Comparison of ENCODE assay signal across 8 mouse cellular contexts in genomic region chr2:18065708-18066030, GRCm38 (mm10). TPM values are rescaled to one million over a fixed set of nuclear protein-coding genes. Genes with fewer than 3 reads are reported as not detected.
DNase-seq lines count a peak whose midpoint lies in the region; ATAC-seq lines count a peak whose summit lies in the region.

No protein-coding gene starts in this region.

- H3K27me3 ChIP-seq in kidney, embryonic 14.5 days (ENCODE audit: control insufficient read depth, insufficient read depth, low read length), result no peaks in the 10 kb centered on the region
- H3K27me3 ChIP-seq in hindbrain, embryonic 14.5 days (ENCODE audit: control insufficient read depth, insufficient read depth, low read length), result no peaks in the 10 kb centered on the region
- H3K27me3 ChIP-seq in midbrain, embryonic 14.5 days (ENCODE audit: control insufficient read depth, insufficient read depth, low read length), result no peaks in the 10 kb centered on the region

- DNase-seq in kidney, postnatal 36 days, result no peak
- DNase-seq in hindbrain, embryonic 14.5 days (ENCODE audit: low spot score), result no peak
- DNase-seq in midbrain, embryonic 14.5 days, result no peak
- no peak for DNase-seq in layer of hippocampus, adult 9-11 months
- no peak for DNase-seq in layer of hippocampus, adult 9-10 months (ENCODE audit: low spot score)

- H3K9ac ChIP-seq in kidney, embryonic 14.5 days (ENCODE audit: low read depth, low read length), result peak overlapping the region; percentile 87
- H3K9ac ChIP-seq in hindbrain, embryonic 14.5 days, result peak overlapping the region; percentile 94
- peak overlapping the region; percentile 92 for H3K9ac ChIP-seq in midbrain, embryonic 14.5 days (replicated peaks; ENCODE audit: low read length)

- H3K36me3 ChIP-seq in kidney, embryonic 14.5 days (ENCODE audit: control insufficient read depth, insufficient read depth, low read length), result peaks cover 12% of the 10 kb centered on the region
- peaks cover 7% of the 10 kb centered on the region; the same call in 1 of the 2 replicates for H3K36me3 ChIP-seq in hindbrain, embryonic 14.5 days (replicated peaks; ENCODE audit: control insufficient read depth, insufficient read depth)
- peaks cover 10% of the 10 kb centered on the region for H3K36me3 ChIP-seq in midbrain, embryonic 14.5 days (ENCODE audit: control insufficient read depth, insufficient read depth, low read length)

- peak overlapping the region; percentile 100 for H3K27ac ChIP-seq in kidney, embryonic 14.5 days (ENCODE audit: low read depth, low read length)
- peak overlapping the region; percentile 35 for H3K27ac ChIP-seq in brown adipose tissue, adult 24 weeks (replicated peaks; ENCODE audit: low read depth, low read length)
- H3K27ac ChIP-seq in hindbrain, embryonic 14.5 days, result peak overlapping the region; percentile 99
- H3K27ac ChIP-seq in midbrain, embryonic 14.5 days (replicated peaks; ENCODE audit: low read depth, low read length), result peak overlapping the region; percentile 100

- peak overlapping the region; percentile 89 for H3K4me2 ChIP-seq in kidney, embryonic 14.5 days (replicated peaks; ENCODE audit: low read depth, low read length)
- peak overlapping the region; percentile 63 for H3K4me2 ChIP-seq in hindbrain, embryonic 14.5 days (replicated peaks)
- peak overlapping the region; percentile 86 for H3K4me2 ChIP-seq in midbrain, embryonic 14.5 days (ENCODE audit: low read length)

- no peak for ATAC-seq in kidney, embryonic 14.5 days (ENCODE audit: low FRiP score, low TSS enrichment)
- no peak for ATAC-seq in hindbrain, embryonic 14.5 days (ENCODE audit: low FRiP score)
- no peak; the same call in 1 of the 2 replicates for ATAC-seq in midbrain, embryonic 14.5 days (ENCODE audit: low FRiP score, low TSS enrichment)
- no peak for ATAC-seq in granulocyte monocyte progenitor cell, adult 5-6 weeks (replicated peaks; ENCODE audit: poor library complexity, severe bottlenecking)

- peak overlapping the region; percentile 82 for H3K4me3 ChIP-seq in kidney, embryonic 14.5 days (ENCODE audit: low read length)
- H3K4me3 ChIP-seq in brown adipose tissue, adult 24 weeks (ENCODE audit: insufficient read depth, low read depth, low read length), result peak overlapping the region; percentile 71
- H3K4me3 ChIP-seq in hindbrain, embryonic 14.5 days (replicated peaks; ENCODE audit: low read length), result peak overlapping the region; percentile 85
- H3K4me3 ChIP-seq in midbrain, embryonic 14.5 days (replicated peaks; ENCODE audit: low read depth, low read length), result peak overlapping the region; percentile 81

- peaks cover 6% of the 10 kb centered on the region; the same call in 1 of the 2 replicates for H3K4me1 ChIP-seq in kidney, embryonic 14.5 days (ENCODE audit: control insufficient read depth, insufficient read depth, low read length)
- no peaks in the 10 kb centered on the region; the same call in 1 of the 2 replicates for H3K4me1 ChIP-seq in brown adipose tissue, adult 24 weeks (ENCODE audit: control insufficient read depth, insufficient read depth, insufficient read length, low read length)
- H3K4me1 ChIP-seq in hindbrain, embryonic 14.5 days (replicated peaks; ENCODE audit: control insufficient read depth, insufficient read depth, low read length), result peaks cover 11% of the 10 kb centered on the region
- H3K4me1 ChIP-seq in midbrain, embryonic 14.5 days (ENCODE audit: control insufficient read depth, insufficient read depth, low read length), result peaks cover 8% of the 10 kb centered on the region

- WGBS in kidney, embryonic 14.5 days, result 8% methylated on average over 6 of the region's 6 CpGs
- 3% methylated on average over 6 of the region's 6 CpGs for WGBS in hindbrain, embryonic 14.5 days
- 2% methylated on average over 6 of the region's 6 CpGs for WGBS in midbrain, embryonic 14.5 days

- no peaks in the 10 kb centered on the region for H3K9me3 ChIP-seq in kidney, embryonic 14.5 days (ENCODE audit: control insufficient read depth, low read length)
- H3K9me3 ChIP-seq in hindbrain, embryonic 14.5 days (ENCODE audit: control insufficient read depth, low read length), result no peaks in the 10 kb centered on the region
- no peaks in the 10 kb centered on the region for H3K9me3 ChIP-seq in midbrain, embryonic 14.5 days (ENCODE audit: control insufficient read depth, low read length)

RNA-seq across cellular contexts. Expression of gene Mllt10, which starts 10.6 kb away (rescaled TPM):
- polyA plus RNA-seq in kidney, embryonic 14.5 days (2014; fragmentation: Nextera tagmentation; extraction: Ambion mirVana), result 58.7 and 74.9 TPM in 2 replicates
- 9.2 and 10.1 TPM in 2 replicates for polyA plus RNA-seq in brown adipose tissue, adult 24 weeks (2012; ENCODE audit: insufficient read depth, insufficient read length, missing spikeins)
- polyA plus RNA-seq in hindbrain, embryonic 14.5 days (2014; fragmentation: Nextera tagmentation; extraction: Ambion mirVana), result 26.8 and 33.1 TPM in 2 replicates
- polyA plus RNA-seq in midbrain, embryonic 14.5 days (2014; fragmentation: Nextera tagmentation; extraction: Ambion mirVana), result 33.5 and 40.1 TPM in 2 replicates
- 76.1 and 128 TPM in 2 replicates for total RNA-seq in granulocyte monocyte progenitor cell, adult 5-6 weeks (2014; fragmentation: Nextera tagmentation)
- total RNA-seq in granulocyte monocyte progenitor cell, adult 5-6 weeks (2017), result 51.8 and 65.0 TPM in 2 replicates

RNA-seq across cellular contexts. Expression of gene Skida1, which starts 16.8 kb away (rescaled TPM):
- polyA plus RNA-seq in kidney, embryonic 14.5 days (2014; fragmentation: Nextera tagmentation; extraction: Ambion mirVana), result 10.5 and 11.4 TPM in 2 replicates
- polyA plus RNA-seq in brown adipose tissue, adult 24 weeks (2012; ENCODE audit: insufficient read depth, insufficient read length, missing spikeins), result 0.25 and 0.55 TPM in 2 replicates
- polyA plus RNA-seq in hindbrain, embryonic 14.5 days (2014; fragmentation: Nextera tagmentation; extraction: Ambion mirVana), result 4.9 and 5.4 TPM in 2 replicates
- polyA plus RNA-seq in midbrain, embryonic 14.5 days (2014; fragmentation: Nextera tagmentation; extraction: Ambion mirVana), result 9.1 and 9.4 TPM in 2 replicates
- total RNA-seq in granulocyte monocyte progenitor cell, adult 5-6 weeks (2014; fragmentation: Nextera tagmentation), result not detected in 2 replicates
- not detected in 2 replicates for total RNA-seq in granulocyte monocyte progenitor cell, adult 5-6 weeks (2017)

RNA-seq across cellular contexts. Expression of gene A930004D18Rik, which starts 28.1 kb away (rescaled TPM):
- 9.4 and 10.0 TPM in 2 replicates for polyA plus RNA-seq in kidney, embryonic 14.5 days (2014; fragmentation: Nextera tagmentation; extraction: Ambion mirVana)
- polyA plus RNA-seq in brown adipose tissue, adult 24 weeks (2012; ENCODE audit: insufficient read depth, insufficient read length, missing spikeins), result 0.87 and 1.2 TPM in 2 replicates
- polyA plus RNA-seq in hindbrain, embryonic 14.5 days (2014; fragmentation: Nextera tagmentation; extraction: Ambion mirVana), result 5.7 and 6.3 TPM in 2 replicates
- polyA plus RNA-seq in midbrain, embryonic 14.5 days (2014; fragmentation: Nextera tagmentation; extraction: Ambion mirVana), result 7.9 and 9.2 TPM in 2 replicates
- total RNA-seq in granulocyte monocyte progenitor cell, adult 5-6 weeks (2014; fragmentation: Nextera tagmentation), result not detected in 2 replicates
- 0.26 TPM in 1 of 2 replicates, not detected in the other for total RNA-seq in granulocyte monocyte progenitor cell, adult 5-6 weeks (2017)

Comparison
In these comparisons a context has a peak if more than half of its experiments do, and no peak if none do; other contexts are left out.
1. H3K27ac ChIP-seq: peak in every context shown above with its lines; median percentile 100 in kidney, embryonic 14.5 days; 100 in midbrain, embryonic 14.5 days; 99 in hindbrain, embryonic 14.5 days; 35 in brown adipose tissue, adult 24 weeks.